Mouse (Mus musculus): ENCODE results near the gene Trmt112. TPM values are rescaled to one million over a fixed set of nuclear protein-coding genes. Genes with fewer than 3 reads are reported as not detected.

Gene Trmt112
- polyA plus RNA-seq, 1 experiment from 2014 or later = 115 TPM

- H3K4me1 ChIP-seq = peaks cover 11% of the 10 kb centered on the region
- H3K4me3 ChIP-seq = no peak overlapping the region
- no peak overlapping the region for H3K9ac ChIP-seq
- H3K9me3 ChIP-seq (replicated peaks) = no peaks in the 10 kb centered on the region
- H3K36me3 ChIP-seq = no peaks in the 10 kb centered on the region
- 67% methylated on average over 1 of the region's 1 CpGs for WGBS (ENCODE audit: insufficient replicate concordance)
- ATAC-seq = no peak
- H3K4me2 ChIP-seq = no peak overlapping the region
- H3K27ac ChIP-seq = no peak overlapping the region
- H3K27me3 ChIP-seq (replicated peaks) = peaks cover 94% of the 10 kb centered on the region
These were observed 22.5 kb downstream of the Trmt112 start for GRCm38 (mm10) chr19:6932018-6932417.

DNA sequence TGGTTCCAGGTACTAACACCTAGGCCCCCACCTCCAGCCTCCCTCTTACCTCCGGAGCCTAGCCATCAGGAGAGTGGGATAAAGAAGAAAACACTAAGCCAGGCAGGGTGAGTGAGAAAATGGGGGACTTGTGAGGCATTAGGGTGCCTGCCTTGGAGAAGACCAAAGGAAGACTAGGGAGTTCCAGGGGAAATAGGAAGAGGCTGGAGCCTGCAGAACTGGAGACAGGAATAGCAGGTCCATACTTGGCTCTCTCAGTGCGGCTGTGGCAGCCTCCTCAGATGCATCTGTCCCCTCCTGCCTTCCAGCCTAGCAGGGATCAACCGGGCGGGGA, 23.6 kb downstream of the Trmt112 start:
- Histone ChIP-seq H3K36me3 (no peaks in the 10 kb centered on the region), H3K9ac (no peak overlapping the region), H3K27me3 (replicated peaks) (peaks cover 89% of the 10 kb centered on the region), H3K4me1 (peaks cover 9% of the 10 kb centered on the region), H3K4me3 (no peak overlapping the region), H3K9me3 (replicated peaks) (no peaks in the 10 kb centered on the region), H3K4me2 (no peak overlapping the region), H3K27ac (no peak overlapping the region)
- no peak for ATAC-seq
- WGBS (ENCODE audit: insufficient replicate concordance) = 23% methylated on average over 4 of the region's 4 CpGs

GRCm38 (mm10) chr19:6933436-6934194, 24.1 kb downstream of the Trmt112 start:
- no peak for ATAC-seq

GRCm38 (mm10) chr19:6934195-6934977, 24.9 kb downstream of the Trmt112 start, which contains the start of gene Kcnk4:
TSS of gene Kcnk4 (minus strand) at chr19:6934515.
- Histone ChIP-seq H3K9ac (no peak within 1 kb of the TSS), H3K27me3 (replicated peaks) (peaks cover 81% of the 10 kb centered on the region), H3K27ac (no peak within 1 kb of the TSS), H3K4me3 (peak within 1 kb of the TSS; percentile 22), H3K9me3 (replicated peaks) (no peaks in the 10 kb centered on the region), H3K4me1 (peaks cover 9% of the 10 kb centered on the region), H3K4me2 (peak within 1 kb of the TSS; percentile 52), H3K36me3 (no peaks in the 10 kb centered on the region)
- no peak for ATAC-seq
- WGBS (ENCODE audit: insufficient replicate concordance) = 14% methylated on average over 23 of the region's 23 CpGs

More at GRCm38 (mm10) chr19:6933436-6934194, 24.1 kb downstream of the Trmt112 start:
- Histone ChIP-seq H3K4me1 (peaks cover 9% of the 10 kb centered on the region), H3K4me3 (peak overlapping the region; percentile 22), H3K36me3 (no peaks in the 10 kb centered on the region), H3K27me3 (replicated peaks) (peaks cover 89% of the 10 kb centered on the region), H3K4me2 (peak overlapping the region; percentile 52), H3K9ac (no peak overlapping the region), H3K9me3 (replicated peaks) (no peaks in the 10 kb centered on the region), H3K27ac (no peak overlapping the region)
- 8% methylated on average over 58 of the region's 58 CpGs for WGBS (ENCODE audit: insufficient replicate concordance)

- Histone ChIP-seq H3K4me1 (peaks cover 23% of the 10 kb centered on the region), H3K27me3 (replicated peaks) (peaks cover 62% of the 10 kb centered on the region), H3K9ac (no peak overlapping the region), H3K4me2 (no peak overlapping the region), H3K36me3 (no peaks in the 10 kb centered on the region), H3K9me3 (replicated peaks) (no peaks in the 10 kb centered on the region), H3K4me3 (no peak overlapping the region), H3K27ac (no peak overlapping the region)
- 12% methylated on average over 3 of the region's 3 CpGs for WGBS (ENCODE audit: insufficient replicate concordance)
- no peak for ATAC-seq
These were observed 26.8 kb downstream of the Trmt112 start for GRCm38 (mm10) chr19:6936299-6936698.

- ATAC-seq = no peak
- no peaks in the 10 kb centered on the region for H3K9me3 ChIP-seq (replicated peaks)
- H3K27ac ChIP-seq = no peak overlapping the region
- no peak overlapping the region for H3K4me3 ChIP-seq
- 72% methylated on average over 16 of the region's 16 CpGs for WGBS (ENCODE audit: insufficient replicate concordance)
- H3K27me3 ChIP-seq (replicated peaks) = peaks cover 47% of the 10 kb centered on the region
- H3K4me1 ChIP-seq = peaks cover 26% of the 10 kb centered on the region
- no peaks in the 10 kb centered on the region for H3K36me3 ChIP-seq
- no peak overlapping the region for H3K9ac ChIP-seq
- H3K4me2 ChIP-seq = no peak overlapping the region
These were observed 28.3 kb downstream of the Trmt112 start for GRCm38 (mm10) chr19:6937541-6938465.

GRCm38 (mm10) chr19:6939106-6940002, 29.9 kb downstream of the Trmt112 start:
- H3K4me2 ChIP-seq = no peak overlapping the region
- H3K36me3 ChIP-seq = peaks cover under 1% of the 10 kb centered on the region; the same call in 1 of the 2 replicates
- ATAC-seq = no peak
- no peak overlapping the region for H3K4me3 ChIP-seq
- H3K27ac ChIP-seq = no peak overlapping the region
- peaks cover 30% of the 10 kb centered on the region for H3K4me1 ChIP-seq
- 78% methylated on average over 20 of the region's 20 CpGs for WGBS (ENCODE audit: insufficient replicate concordance)
- no peaks in the 10 kb centered on the region for H3K9me3 ChIP-seq (replicated peaks)
- no peak overlapping the region for H3K9ac ChIP-seq
- H3K27me3 ChIP-seq (replicated peaks) = peaks cover 32% of the 10 kb centered on the region

GRCm38 (mm10) chr19:6940396-6941351, 31.2 kb downstream of the Trmt112 start:
- Histone ChIP-seq H3K27ac (peak overlapping the region; percentile 94), H3K36me3 (peaks cover 12% of the 10 kb centered on the region), H3K27me3 (replicated peaks) (peaks cover 19% of the 10 kb centered on the region), H3K4me1 (peaks cover 30% of the 10 kb centered on the region), H3K4me2 (peak overlapping the region; percentile 98), H3K9me3 (replicated peaks) (no peaks in the 10 kb centered on the region), H3K4me3 (peak overlapping the region; percentile 88), H3K9ac (peak overlapping the region; percentile 86)
- WGBS (ENCODE audit: insufficient replicate concordance) = 27% methylated on average over 28 of the region's 29 CpGs
- no peak for ATAC-seq

DNA sequence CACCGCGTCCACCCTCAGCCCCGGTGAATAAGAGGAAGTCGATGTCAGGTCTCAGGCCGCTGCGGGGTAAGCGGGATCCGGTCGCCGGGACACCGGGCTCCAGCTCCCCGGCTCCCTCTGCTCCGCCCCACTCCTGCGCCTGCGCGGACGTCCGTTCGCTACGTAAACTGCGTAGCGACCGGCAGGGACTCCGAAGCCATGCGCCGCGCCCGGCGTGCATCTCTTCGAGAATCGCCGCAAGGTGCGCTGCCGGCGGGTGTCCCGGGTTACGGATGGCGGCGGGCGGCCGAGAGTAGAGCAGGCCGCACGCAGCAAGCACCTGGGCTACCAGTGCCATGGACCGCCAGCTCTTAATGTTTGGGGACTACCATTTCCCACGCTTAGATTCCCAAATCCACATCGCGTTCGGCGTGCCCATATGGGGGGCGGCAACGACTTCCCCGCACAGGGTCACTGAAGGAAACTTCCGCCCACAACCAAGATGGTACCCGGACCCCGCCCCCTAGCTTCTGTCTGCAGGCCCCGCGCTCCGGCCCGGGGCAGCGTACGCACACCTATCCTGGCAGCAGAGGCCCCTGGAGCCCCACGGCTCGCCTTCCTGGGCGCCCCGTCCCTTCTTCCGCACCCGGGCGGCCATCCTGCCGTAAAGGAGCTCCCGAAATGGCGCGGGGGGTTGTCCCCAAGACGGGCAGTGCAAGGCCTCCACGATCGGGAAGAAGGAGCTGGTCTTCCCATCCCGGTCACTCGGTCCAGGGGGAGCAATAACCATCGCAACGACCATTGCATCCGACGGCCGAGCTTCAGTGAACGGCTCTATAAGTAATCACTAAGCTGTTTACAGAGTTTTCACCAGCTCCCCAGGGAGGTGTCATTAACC, 32.1 kb downstream of the Trmt112 start, which contains the start of gene Bad:
Gene Bad, plus strand, starts transcription at position 490 of the 877 bp plus-strand sequence.
- H3K27me3 ChIP-seq (replicated peaks) = peaks cover 11% of the 10 kb centered on the region
- peak within 1 kb of the TSS; percentile 94 for H3K27ac ChIP-seq
- peak within 1 kb of the TSS; percentile 88 for H3K4me3 ChIP-seq
- H3K9me3 ChIP-seq (replicated peaks) = no peaks in the 10 kb centered on the region
- H3K4me2 ChIP-seq = peak within 1 kb of the TSS; percentile 98
- WGBS (ENCODE audit: insufficient replicate concordance) = under 1% methylated on average over 83 of the region's 83 CpGs
- peak within 1 kb of the TSS; percentile 86 for H3K9ac ChIP-seq
- peaks cover 30% of the 10 kb centered on the region for H3K4me1 ChIP-seq
- H3K36me3 ChIP-seq = peaks cover 18% of the 10 kb centered on the region
- peak; percentile 74 for ATAC-seq
